Mouse (Mus musculus): ENCODE measurements around the gene Marc2. TPM values are rescaled to one million over a fixed set of nuclear protein-coding genes. Genes with fewer than 3 reads are reported as not detected.
A peak's percentile ranks its signal among the peaks of the same experiment; 100 is the strongest.

The Marc2 gene
- polyA plus RNA-seq, 1 experiment, result 73.3 TPM

DNA sequence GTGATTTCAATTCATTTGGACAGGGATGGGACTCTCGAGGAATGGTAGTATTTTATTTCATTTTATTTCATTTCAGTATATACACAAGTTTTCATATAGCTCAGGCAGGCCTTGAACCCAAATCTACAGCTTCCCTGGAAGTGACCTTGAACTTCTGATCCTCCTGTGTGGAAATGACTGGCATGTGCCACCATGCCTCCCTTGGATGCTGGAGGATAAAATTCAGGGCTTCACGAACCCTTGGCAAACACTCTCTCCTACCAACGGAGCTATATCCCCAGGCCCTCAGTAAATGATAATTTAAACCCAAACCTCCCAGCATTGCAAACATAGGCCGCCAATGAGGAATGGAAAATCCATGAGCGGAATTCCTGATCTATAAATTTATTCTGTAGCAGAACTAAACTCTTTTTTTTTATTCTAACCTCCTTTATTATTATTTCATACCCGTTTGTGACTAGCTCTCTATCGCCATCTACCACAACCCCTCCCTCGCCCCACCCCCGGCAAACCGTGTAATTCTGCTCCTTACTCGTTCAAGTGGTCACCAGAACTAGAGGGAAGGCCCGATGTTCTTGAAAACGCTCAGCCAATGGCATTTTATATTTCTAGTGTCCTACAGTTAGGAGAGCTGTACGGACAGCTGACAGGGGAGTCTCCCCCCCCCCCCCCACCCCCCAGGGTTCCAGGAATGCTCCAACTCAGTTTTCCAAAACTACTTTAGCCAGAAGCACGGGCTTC lies 1.8 kb downstream of the Marc2 start:
- Histone ChIP-seq H3K4me3 (replicated peaks; ENCODE audit: extremely low read depth, low read depth, low read length) (peak overlapping the region; percentile 95), H3K4me1 (ENCODE audit: control insufficient read depth, insufficient read depth, low read length) (peaks cover 10% of the 10 kb centered on the region)
- TF ChIP-seq POLR2A (IDR thresholded peaks at IDR 0.05; ENCODE audit: borderline replicate concordance, extremely low read depth, low read depth, low read length) (no peak), CTCF (IDR thresholded peaks at IDR 0.05; ENCODE audit: insufficient read depth, low read length) (no peak)
- no peak for DNase-seq
- WGBS, result 17% methylated on average over 15 of the region's 15 CpGs

DNA sequence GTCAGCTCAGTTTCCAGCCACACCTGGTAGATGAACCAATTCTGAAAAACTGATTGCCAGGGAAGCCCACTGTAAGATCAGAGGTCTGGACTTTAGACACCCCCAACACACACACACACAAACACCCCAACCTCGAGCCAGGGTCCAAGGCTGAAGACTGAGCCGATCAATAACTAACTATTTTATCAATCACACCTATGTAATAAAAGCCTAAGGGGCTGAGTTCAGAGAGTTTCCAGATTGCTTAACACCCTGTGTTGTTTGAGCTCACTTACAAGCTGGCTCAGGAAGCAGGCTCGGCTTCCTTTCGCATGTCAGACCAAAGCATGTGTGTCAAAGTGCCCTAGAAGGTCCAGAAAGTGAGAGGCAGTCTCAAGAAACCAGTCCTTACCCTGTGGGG lies 8.6 kb downstream of the Marc2 start:
- TF ChIP-seq POLR2A (IDR thresholded peaks at IDR 0.05; ENCODE audit: borderline replicate concordance, extremely low read depth, low read depth, low read length) (no peak), CTCF (IDR thresholded peaks at IDR 0.05; ENCODE audit: insufficient read depth, low read length) (no peak)
- 67% methylated on average over 4 of the region's 4 CpGs for WGBS
- DNase-seq, result no peak
- no peaks in the 10 kb centered on the region for H3K4me1 ChIP-seq (ENCODE audit: control insufficient read depth, insufficient read depth, low read length)
- no peak overlapping the region for H3K4me3 ChIP-seq (replicated peaks; ENCODE audit: extremely low read depth, low read depth, low read length)

DNA sequence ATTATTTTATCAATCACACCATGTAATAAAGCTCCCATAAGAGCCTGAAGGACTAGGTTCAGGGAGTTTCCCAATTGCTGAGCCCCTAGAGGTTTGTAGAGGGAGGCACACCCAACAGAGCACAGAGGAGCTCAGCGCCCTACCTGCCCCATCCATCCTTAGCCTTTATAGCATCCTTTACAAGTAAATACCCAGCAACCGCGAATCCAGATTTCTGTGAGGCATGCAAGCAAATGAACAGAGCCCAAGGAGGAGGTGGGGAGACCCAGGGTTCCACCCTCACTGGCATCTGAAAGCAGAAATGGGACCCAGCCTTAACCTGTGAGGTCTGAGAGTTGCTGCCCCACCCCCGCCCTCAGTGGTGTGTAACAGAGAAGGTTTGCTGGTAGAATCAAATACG lies 9.9 kb downstream of the Marc2 start:
- no peaks in the 10 kb centered on the region for H3K4me1 ChIP-seq (ENCODE audit: control insufficient read depth, insufficient read depth, low read length)
- no peak overlapping the region for H3K4me3 ChIP-seq (replicated peaks; ENCODE audit: extremely low read depth, low read depth, low read length)
- TF ChIP-seq POLR2A (IDR thresholded peaks at IDR 0.05; ENCODE audit: borderline replicate concordance, extremely low read depth, low read depth, low read length), result no peak
- TF ChIP-seq CTCF (IDR thresholded peaks at IDR 0.05; ENCODE audit: insufficient read depth, low read length), result no peak
- WGBS, result 87% methylated on average over 5 of the region's 5 CpGs
- no peak for DNase-seq

DNA sequence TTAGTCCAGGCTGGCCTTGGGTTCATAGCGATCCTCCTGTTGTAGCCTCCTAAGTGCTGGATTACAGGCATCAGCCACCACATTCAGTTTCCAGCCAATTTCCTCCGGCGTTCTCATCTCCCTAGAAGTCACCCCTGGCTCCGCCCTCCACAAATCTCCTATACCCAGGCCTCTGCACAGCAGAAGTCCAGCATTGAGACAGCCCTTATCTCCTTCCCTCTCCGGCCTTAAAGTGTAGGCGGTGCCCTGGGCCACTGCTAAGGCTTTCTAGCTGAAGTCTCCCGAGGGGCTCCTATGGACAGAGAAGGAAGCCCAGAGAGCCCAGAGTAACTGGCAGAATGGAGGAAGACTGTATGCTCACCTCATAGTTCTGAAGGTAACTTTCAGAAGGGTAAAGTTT lies 12.8 kb downstream of the Marc2 start:
- Histone ChIP-seq H3K4me3 (replicated peaks; ENCODE audit: extremely low read depth, low read depth, low read length) (no peak overlapping the region), H3K4me1 (ENCODE audit: control insufficient read depth, insufficient read depth, low read length) (no peaks in the 10 kb centered on the region)
- DNase-seq, result no peak
- 90% methylated on average over 7 of the region's 7 CpGs for WGBS
- no peak for TF ChIP-seq POLR2A (IDR thresholded peaks at IDR 0.05; ENCODE audit: borderline replicate concordance, extremely low read depth, low read depth, low read length)
- TF ChIP-seq CTCF (IDR thresholded peaks at IDR 0.05; ENCODE audit: insufficient read depth, low read length), result no peak

DNA sequence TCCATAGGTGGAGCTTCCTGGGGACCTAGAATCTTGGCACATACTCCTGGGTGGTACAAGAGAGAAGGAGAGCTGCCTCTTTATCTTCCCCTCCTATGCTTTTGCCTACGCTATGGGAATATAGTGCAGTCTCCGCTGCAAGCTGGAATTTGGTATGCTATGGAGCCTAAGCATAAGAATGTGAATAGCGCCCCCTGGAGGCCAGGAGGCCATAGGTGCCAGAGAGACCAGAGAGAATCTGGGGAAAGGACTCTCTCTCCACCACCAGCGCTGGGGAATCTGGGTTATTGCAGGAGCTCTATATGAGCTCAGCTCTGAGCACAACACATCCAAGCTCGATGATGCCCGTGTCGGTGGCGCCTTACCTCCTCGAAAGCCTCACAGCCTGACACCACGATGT lies 14.0 kb downstream of the Marc2 start:
- TF ChIP-seq POLR2A (IDR thresholded peaks at IDR 0.05; ENCODE audit: borderline replicate concordance, extremely low read depth, low read depth, low read length) (no peak), CTCF (IDR thresholded peaks at IDR 0.05; ENCODE audit: insufficient read depth, low read length) (peak; percentile 58)
- DNase-seq, result no peak
- 86% methylated on average over 10 of the region's 10 CpGs for WGBS
- H3K4me1 ChIP-seq (ENCODE audit: control insufficient read depth, insufficient read depth, low read length), result no peaks in the 10 kb centered on the region
- no peak overlapping the region for H3K4me3 ChIP-seq (replicated peaks; ENCODE audit: extremely low read depth, low read depth, low read length)

DNA sequence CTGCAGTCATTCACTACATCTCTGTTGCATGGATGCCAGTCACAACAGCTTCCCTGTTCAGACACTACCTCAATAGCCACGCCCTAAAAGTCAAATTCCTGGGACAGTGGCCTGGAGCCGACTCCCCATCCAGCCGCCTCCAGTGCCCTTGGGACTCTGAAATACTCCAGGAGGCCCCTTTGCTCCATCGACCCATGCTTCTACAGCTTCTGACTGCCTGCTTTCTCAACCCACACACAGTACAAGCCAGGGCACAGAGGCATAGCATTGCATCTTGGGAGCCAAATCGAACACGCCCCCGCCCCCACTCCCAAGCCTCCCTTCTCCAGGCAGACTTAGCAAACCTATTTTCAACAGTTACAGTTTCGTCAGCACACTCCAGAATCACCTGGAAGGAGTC lies 16.4 kb downstream of the Marc2 start:
- TF ChIP-seq POLR2A (IDR thresholded peaks at IDR 0.05; ENCODE audit: borderline replicate concordance, extremely low read depth, low read depth, low read length), result no peak
- no peak for TF ChIP-seq CTCF (IDR thresholded peaks at IDR 0.05; ENCODE audit: insufficient read depth, low read length)
- no peaks in the 10 kb centered on the region; the same call in 1 of the 2 replicates for H3K4me1 ChIP-seq (ENCODE audit: control insufficient read depth, insufficient read depth, low read length)
- no peak overlapping the region for H3K4me3 ChIP-seq (replicated peaks; ENCODE audit: extremely low read depth, low read depth, low read length)
- WGBS, result 84% methylated on average over 8 of the region's 8 CpGs
- DNase-seq, result no peak

DNA sequence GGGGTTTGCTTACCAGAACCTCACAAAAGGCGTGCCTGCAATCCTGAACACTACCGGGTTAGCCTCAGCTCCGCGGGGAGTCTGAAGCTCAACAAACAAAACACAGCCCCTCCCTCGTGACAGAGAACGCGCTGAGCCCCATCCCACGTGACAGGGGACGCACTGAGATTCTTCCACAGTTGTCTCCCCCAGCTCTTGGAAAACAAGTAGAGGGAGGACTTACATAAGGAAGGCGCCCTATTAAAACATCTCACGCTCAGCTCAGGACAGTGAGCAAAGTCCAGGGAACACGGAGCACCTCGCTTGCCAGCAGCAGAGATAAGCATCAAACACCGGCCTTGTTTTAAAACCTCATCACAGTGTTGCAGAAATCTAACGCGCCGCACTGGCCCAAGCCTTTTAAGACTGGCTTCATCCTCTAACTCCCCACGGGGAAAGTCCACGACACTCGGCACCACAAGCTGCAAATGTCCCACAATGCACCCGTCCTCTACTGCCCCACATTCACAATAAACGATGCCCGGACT lies 19.0 kb downstream of the Marc2 start:
- Histone ChIP-seq H3K4me1 (ENCODE audit: control insufficient read depth, insufficient read depth, low read length) (peaks cover 6% of the 10 kb centered on the region), H3K4me3 (replicated peaks; ENCODE audit: extremely low read depth, low read depth, low read length) (no peak overlapping the region)
- WGBS, result 50% methylated on average over 23 of the region's 23 CpGs
- DNase-seq, result no peak
- TF ChIP-seq CTCF (IDR thresholded peaks at IDR 0.05; ENCODE audit: insufficient read depth, low read length) (no peak), POLR2A (IDR thresholded peaks at IDR 0.05; ENCODE audit: borderline replicate concordance, extremely low read depth, low read depth, low read length) (no peak)

DNA sequence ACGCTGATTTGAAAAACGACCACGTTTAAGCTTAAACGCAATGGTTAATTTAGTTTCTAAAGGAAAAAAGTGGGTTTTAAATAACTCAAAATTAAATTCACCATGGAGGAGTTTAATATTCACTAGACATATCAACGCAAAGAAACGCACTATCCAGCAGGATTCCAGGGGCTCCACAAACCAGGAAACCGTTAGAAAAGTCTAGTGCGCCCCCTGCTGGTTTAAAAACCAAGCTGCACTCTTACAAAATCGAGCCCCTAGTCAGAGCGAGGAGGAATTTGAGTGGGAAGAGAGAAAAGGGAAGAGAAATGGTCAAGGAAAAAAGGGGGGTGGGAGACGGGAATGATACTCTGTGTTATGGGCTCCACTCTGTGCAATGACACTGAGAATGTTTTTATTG lies 21.2 kb downstream of the Marc2 start:
- H3K4me3 ChIP-seq (replicated peaks; ENCODE audit: extremely low read depth, low read depth, low read length), result no peak overlapping the region
- peaks cover 6% of the 10 kb centered on the region for H3K4me1 ChIP-seq (ENCODE audit: control insufficient read depth, insufficient read depth, low read length)
- 20% methylated on average over 11 of the region's 11 CpGs for WGBS
- DNase-seq, result no peak
- peak; percentile 32; the same call in 1 of the 2 replicates for TF ChIP-seq CTCF (IDR thresholded peaks at IDR 0.05; ENCODE audit: insufficient read depth, low read length)
- no peak for TF ChIP-seq POLR2A (IDR thresholded peaks at IDR 0.05; ENCODE audit: borderline replicate concordance, extremely low read depth, low read depth, low read length)

DNA sequence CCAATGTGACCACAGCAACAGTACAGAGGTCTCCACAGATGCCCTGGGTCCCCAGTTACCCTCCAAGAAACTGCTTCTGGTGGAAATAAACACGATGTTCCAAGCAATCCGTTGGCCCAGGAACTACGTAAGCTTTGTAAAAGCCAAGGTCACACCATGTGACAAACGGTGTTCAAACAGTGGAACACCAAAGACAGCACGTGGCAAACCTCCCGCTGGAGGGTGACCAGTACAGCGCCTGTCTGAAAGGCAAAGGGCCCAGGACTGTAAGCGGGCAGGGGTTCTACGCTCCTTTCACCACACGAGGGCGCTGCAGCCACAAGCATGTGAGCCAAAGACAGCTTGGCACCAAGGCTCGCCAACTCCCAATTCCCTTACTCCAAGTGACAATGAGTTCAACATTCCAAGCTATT lies 21.8 kb downstream of the Marc2 start:
- 2% methylated on average over 12 of the region's 12 CpGs for WGBS
- Histone ChIP-seq H3K4me3 (replicated peaks; ENCODE audit: extremely low read depth, low read depth, low read length) (no peak overlapping the region), H3K4me1 (ENCODE audit: control insufficient read depth, insufficient read depth, low read length) (peaks cover 6% of the 10 kb centered on the region)
- DNase-seq, result peak; percentile 91
- TF ChIP-seq POLR2A (IDR thresholded peaks at IDR 0.05; ENCODE audit: borderline replicate concordance, extremely low read depth, low read depth, low read length) (no peak), CTCF (IDR thresholded peaks at IDR 0.05; ENCODE audit: insufficient read depth, low read length) (peak; percentile 97)

DNA sequence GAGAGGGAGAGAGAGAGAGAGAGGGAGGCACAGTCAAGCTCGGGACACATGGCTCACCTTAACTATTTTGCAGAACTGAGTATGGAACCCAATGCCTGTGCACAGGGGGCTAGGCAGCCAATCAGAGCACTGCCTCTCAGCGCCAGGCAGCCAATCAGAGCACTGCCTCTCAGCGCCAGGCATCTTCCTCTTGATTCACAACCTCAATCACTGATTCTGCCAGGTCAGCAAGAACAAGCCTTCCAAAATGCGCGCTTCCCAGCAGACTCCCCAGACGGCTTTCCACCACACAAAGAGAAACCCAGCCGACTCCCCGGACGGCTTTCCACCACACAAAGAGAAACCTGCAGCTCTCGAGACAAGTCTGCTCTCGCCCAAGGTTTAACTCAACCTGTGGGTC lies 23.6 kb downstream of the Marc2 start:
- WGBS, result 44% methylated on average over 11 of the region's 11 CpGs
- TF ChIP-seq CTCF (IDR thresholded peaks at IDR 0.05; ENCODE audit: insufficient read depth, low read length), result no peak
- no peak for TF ChIP-seq POLR2A (IDR thresholded peaks at IDR 0.05; ENCODE audit: borderline replicate concordance, extremely low read depth, low read depth, low read length)
- DNase-seq, result no peak

More for the DNA sequence above, 23.6 kb downstream of the Marc2 start:
- H3K4me3 ChIP-seq (replicated peaks; ENCODE audit: extremely low read depth, low read depth, low read length), result no peak overlapping the region
- peaks cover 6% of the 10 kb centered on the region for H3K4me1 ChIP-seq (ENCODE audit: control insufficient read depth, insufficient read depth, low read length)
